Mouse (Mus musculus) midbrain, postnatal 0 days (tissue): Measurements from ENCODE around the gene Gm10337. TPM values are rescaled to one million over a fixed set of nuclear protein-coding genes. Genes with fewer than 3 reads are reported as not detected.

Source experiments
- ATAC-seq: fragments of 200-750 bp; cut with Nextera tagmentation; 2 replicates; pipeline ENCODE4 v1.8.0; 2017; ENCODE audit warnings: moderate number of reproducible peaks, mild to moderate bottlenecking, moderate TSS enrichment, moderate library complexity; ENCODE audit not compliant: low FRiP score
- DNase-seq: peaks from one replicate; pipeline ENCODE4 v3.0.0-alpha.2; 2015; ENCODE audit warnings: low spot score
- H3K27ac ChIP-seq: fragments of 300-500 bp; sonication (generic); 2 replicates; pipeline ENCODE4 v1.5.1; 2014; ENCODE audit warnings: low read depth, mild to moderate bottlenecking, low read length, mixed read lengths
- H3K27me3 ChIP-seq: fragments of 300-500 bp; sonication (generic); 2 replicates; pipeline ENCODE4 v1.6.1; 2014; ENCODE audit warnings: low read length, control low read depth, mixed read lengths; ENCODE audit not compliant: insufficient read depth
- H3K36me3 ChIP-seq: fragments of 300-500 bp; sonication (generic); 2 replicates; pipeline ENCODE4 v1.6.1; 2014; ENCODE audit warnings: low read length, control low read depth, mixed read lengths; ENCODE audit not compliant: insufficient read depth
- H3K4me1 ChIP-seq: fragments of 300-500 bp; sonication (generic); 2 replicates; pipeline ENCODE4 v1.6.1; 2014; ENCODE audit warnings: mild to moderate bottlenecking, control low read depth, antibody characterized with exemption, low read length, mixed read lengths; ENCODE audit not compliant: insufficient read depth
- H3K4me2 ChIP-seq: fragments of 300-500 bp; sonication (generic); 2 replicates; pipeline ENCODE4 v1.6.1; 2014; ENCODE audit warnings: low read depth, mild to moderate bottlenecking, low read length, mixed read lengths; ENCODE audit not compliant: poor library complexity, severe bottlenecking
- H3K4me3 ChIP-seq: fragments of 300-500 bp; sonication (generic); 2 replicates; pipeline ENCODE4 v1.5.1; 2014; ENCODE audit warnings: low read depth, mild to moderate bottlenecking, low read length, moderate library complexity
- H3K9ac ChIP-seq: fragments of 300-500 bp; sonication (generic); replicated peaks from 2 replicates; pipeline ENCODE4 v1.6.1; 2014; ENCODE audit warnings: mild to moderate bottlenecking, low read length, moderate library complexity, mixed read lengths; ENCODE audit not compliant: poor library complexity, severe bottlenecking
- H3K9me3 ChIP-seq: fragments of 300-500 bp; sonication (generic); 2 replicates; pipeline ENCODE4 v1.6.1; 2016; ENCODE audit warnings: low read length, control low read depth
- CTCF ChIP-seq: IDR thresholded peaks from 2 replicates; pipeline ENCODE4 v1.5.1; 2016; ENCODE audit warnings: antibody characterized with exemption, mild to moderate bottlenecking
- WGBS: fragments of 180-500 bp; shearing (Covaris S2); extraction: QIAGEN DNeasy Blood & Tissue Kit; methylation state at CpG from one replicate; pipeline ENCODE4 v1.1.7; 2014; 5-methylcytosine and 5-hydroxymethylcytosine counted together
- polyA plus RNA-seq: library from polyadenylated mRNA; unstranded; fragments of >200 nt; fragmentation: Nextera tagmentation; extraction: Ambion mirVana; gene quantifications from 2 replicates; pipeline ENCODE4 v1.2.1, GENCODE M21; 2015
- total RNA-seq: library from RNA; depleted of rRNA; stranded (reverse); fragments of >200 nt; gene quantifications from 2 replicates; pipeline ENCODE4 v1.2.3, GENCODE M21; 2014

The Gm10337 gene
- total and polyA plus RNA-seq, 2 experiments from 2014 or later, result 18.2 TPM; not detected in 1

DNA sequence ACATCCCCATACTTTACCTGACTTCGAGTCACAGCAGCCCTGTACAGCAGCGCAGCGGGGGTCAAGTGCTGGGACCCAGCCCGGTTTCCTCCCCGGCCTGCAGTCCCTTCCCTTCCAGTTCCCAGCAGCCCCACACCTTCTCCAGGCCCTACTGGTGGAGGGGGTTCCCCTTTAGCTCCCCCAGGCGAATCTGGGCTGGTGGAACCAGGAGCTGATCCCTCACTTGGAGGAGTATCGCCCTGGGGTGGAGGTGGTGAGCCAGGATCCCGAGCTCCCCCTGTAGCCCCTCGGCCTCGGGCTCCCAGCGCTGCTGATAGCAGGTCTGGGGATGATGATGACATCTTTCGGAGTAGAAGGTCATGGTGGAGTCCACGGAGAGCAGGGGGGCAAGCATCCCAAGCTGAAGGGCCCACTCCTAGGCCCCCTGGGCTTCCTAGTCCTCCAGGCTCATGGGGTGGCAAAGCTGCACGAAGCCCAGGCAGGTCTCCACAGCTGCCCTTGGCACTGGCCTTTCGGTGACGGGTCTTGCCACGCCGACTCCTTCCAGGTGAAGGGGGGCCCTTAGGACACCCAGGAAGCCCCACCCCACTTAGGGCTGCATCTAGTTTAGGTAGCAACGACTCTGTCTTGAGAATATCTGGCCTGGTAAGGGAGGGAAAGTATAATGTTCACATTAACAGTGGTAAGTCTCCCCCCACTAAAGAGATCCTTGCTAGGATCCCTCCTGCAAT lies 2.3 kb upstream of the Gm10337 start:
- DNase-seq (no peak), ATAC-seq (peak; percentile 8; the same call in 1 of the 2 replicates)
- WGBS, result 84% methylated on average over 19 of the region's 19 CpGs
- Histone ChIP-seq H3K4me3 (no peak overlapping the region), H3K27me3 (no peaks in the 10 kb centered on the region), H3K27ac (no peak overlapping the region), H3K4me1 (no peaks in the 10 kb centered on the region), H3K36me3 (peaks cover 65% of the 10 kb centered on the region), H3K9ac (no peak overlapping the region), H3K9me3 (no peaks in the 10 kb centered on the region), H3K4me2 (no peak overlapping the region)
- no peak for TF ChIP-seq CTCF

DNA sequence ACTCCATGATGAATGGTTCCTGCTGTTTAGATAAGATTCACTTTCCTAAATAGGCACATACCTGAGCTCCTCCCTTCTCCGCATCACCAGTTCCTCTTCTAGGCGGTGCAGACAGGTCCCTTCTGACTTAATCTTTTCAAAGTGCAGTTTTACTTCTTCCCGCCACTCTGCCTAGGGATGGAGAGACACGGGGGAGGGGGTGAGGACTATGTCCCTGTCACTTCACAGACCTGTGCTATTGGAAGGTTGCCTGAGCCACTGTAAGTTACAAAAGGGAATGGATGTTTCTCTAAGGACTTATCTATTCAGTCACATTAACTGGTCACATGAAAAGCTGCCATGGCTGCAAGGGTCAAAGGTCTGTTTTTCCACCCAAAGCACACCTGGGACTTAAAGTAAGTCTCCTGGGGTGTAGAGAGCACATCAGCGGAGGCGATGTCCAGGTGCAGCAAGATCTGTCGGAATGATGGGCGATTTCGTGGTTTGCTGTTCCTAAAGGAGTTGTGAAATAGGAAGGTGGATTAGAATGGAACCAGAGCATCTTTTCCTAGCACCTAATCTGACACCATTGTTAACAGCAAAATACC lies 1.2 kb upstream of the Gm10337 start:
- 69% methylated on average over 9 of the region's 9 CpGs for WGBS
- peaks cover 65% of the 10 kb centered on the region for H3K36me3 ChIP-seq
- TF ChIP-seq CTCF, result no peak
- no peaks in the 10 kb centered on the region for H3K9me3 ChIP-seq
- no peak overlapping the region for H3K27ac ChIP-seq
- H3K4me3 ChIP-seq, result no peak overlapping the region
- no peak for ATAC-seq
- H3K4me1 ChIP-seq, result no peaks in the 10 kb centered on the region
- H3K4me2 ChIP-seq, result no peak overlapping the region
- no peak overlapping the region for H3K9ac ChIP-seq
- no peaks in the 10 kb centered on the region for H3K27me3 ChIP-seq
- DNase-seq, result no peak

GRCm38 (mm10) chr15:102503924-102504782 lies 631 bp downstream of the Gm10337 start:
- Histone ChIP-seq H3K27ac (no peak overlapping the region), H3K36me3 (peaks cover 67% of the 10 kb centered on the region), H3K4me1 (no peaks in the 10 kb centered on the region), H3K9me3 (no peaks in the 10 kb centered on the region), H3K27me3 (no peaks in the 10 kb centered on the region), H3K9ac (no peak overlapping the region), H3K4me2 (no peak overlapping the region), H3K4me3 (no peak overlapping the region)
- 89% methylated on average over 9 of the region's 9 CpGs for WGBS
- no peak for TF ChIP-seq CTCF
- ATAC-seq (no peak), DNase-seq (no peak)

- Histone ChIP-seq H3K36me3 (peaks cover 57% of the 10 kb centered on the region), H3K9ac (no peak overlapping the region), H3K4me3 (no peak overlapping the region), H3K4me2 (no peak overlapping the region), H3K27me3 (no peaks in the 10 kb centered on the region), H3K4me1 (no peaks in the 10 kb centered on the region), H3K27ac (no peak overlapping the region), H3K9me3 (no peaks in the 10 kb centered on the region)
- DNase-seq (no peak), ATAC-seq (no peak)
- TF ChIP-seq CTCF, result no peak
- WGBS, result 77% methylated on average over 12 of the region's 12 CpGs
Observed at GRCm38 (mm10) chr15:102505073-102505769, 1.7 kb downstream of the Gm10337 start.

GRCm38 (mm10) chr15:102505770-102506463 lies 2.4 kb downstream of the Gm10337 start:
- DNase-seq (no peak), ATAC-seq (no peak)
- H3K4me2 ChIP-seq, result no peak overlapping the region
- H3K4me1 ChIP-seq, result no peaks in the 10 kb centered on the region
- no peak overlapping the region for H3K9ac ChIP-seq
- H3K27me3 ChIP-seq, result no peaks in the 10 kb centered on the region
- H3K27ac ChIP-seq, result no peak overlapping the region
- no peak overlapping the region for H3K4me3 ChIP-seq
- H3K9me3 ChIP-seq, result no peaks in the 10 kb centered on the region
- peaks cover 50% of the 10 kb centered on the region for H3K36me3 ChIP-seq
- 82% methylated on average over 9 of the region's 9 CpGs for WGBS
- no peak for TF ChIP-seq CTCF
